Mouse (Mus musculus) spleen, adult 2 months (tissue): ENCODE measurements around the gene Tcf7l2. TPM values are rescaled to one million over a fixed set of nuclear protein-coding genes. Genes with fewer than 3 reads are reported as not detected.

Experiments used
- DNase-seq, 2 experiments: peaks; one replicate each; pipeline versions ENCODE4 v3.0.0 to v3.0.0-alpha.2; 2012 to 2021; ENCODE audit warnings: low spot score in 2 of 2, low read depth in 1 of 2
- H3K27ac ChIP-seq: fragments of 200-500 bp; 2 replicates; pipeline ENCODE4 v1.5.1; 2012; ENCODE audit warnings: low read length, inconsistent platforms; ENCODE audit not compliant: insufficient read depth
- H3K27me3 ChIP-seq: fragments of 200-500 bp; 2 replicates; pipeline ENCODE4 v1.6.1; 2012; ENCODE audit warnings: mild to moderate bottlenecking, moderate library complexity, low read length, inconsistent platforms; ENCODE audit not compliant: control insufficient read depth, insufficient read depth
- H3K36me3 ChIP-seq: fragments of 200-500 bp; 2 replicates; pipeline ENCODE4 v1.6.1; 2012; ENCODE audit warnings: mild to moderate bottlenecking, low read length, inconsistent platforms; ENCODE audit not compliant: control insufficient read depth, insufficient read depth
- H3K4me1 ChIP-seq: fragments of 200-500 bp; 2 replicates; pipeline ENCODE4 v1.6.1; 2011; ENCODE audit warnings: inconsistent platforms; ENCODE audit not compliant: control insufficient read depth, insufficient read depth, insufficient read length
- H3K4me3 ChIP-seq: fragments of 200-500 bp; 2 replicates; pipeline ENCODE4 v1.5.1; 2011; ENCODE audit warnings: mild to moderate bottlenecking, inconsistent platforms; ENCODE audit not compliant: insufficient read depth, insufficient read length; ENCODE audit errors: extremely low read depth
- CTCF ChIP-seq: fragments of 200-500 bp; IDR thresholded peaks from 2 replicates; pipeline ENCODE4 v1.5.1; 2011; ENCODE audit warnings: mild to moderate bottlenecking, inconsistent platforms; ENCODE audit not compliant: insufficient read depth, insufficient read length, insufficient replicate concordance; ENCODE audit errors: extremely low read depth
- POLR2A ChIP-seq: fragments of 200-500 bp; IDR thresholded peaks from 2 replicates; pipeline ENCODE4 v1.6.1; 2011; ENCODE audit warnings: low read depth, low read length, inconsistent platforms
- WGBS: fragments of 180-500 bp; shearing (Covaris S2); methylation state at CpG from one replicate; pipeline ENCODE4 v1.1.7; 2018; 5-methylcytosine and 5-hydroxymethylcytosine counted together
- polyA plus RNA-seq: library from polyadenylated mRNA; depleted of rRNA; stranded (reverse); fragments of >200 nt; gene quantifications from 2 replicates; pipeline ENCODE4 v1.2.3, GENCODE M21; 2012

The Tcf7l2 gene
- polyA plus RNA-seq, 1 experiment, result 11.3 TPM

DNA sequence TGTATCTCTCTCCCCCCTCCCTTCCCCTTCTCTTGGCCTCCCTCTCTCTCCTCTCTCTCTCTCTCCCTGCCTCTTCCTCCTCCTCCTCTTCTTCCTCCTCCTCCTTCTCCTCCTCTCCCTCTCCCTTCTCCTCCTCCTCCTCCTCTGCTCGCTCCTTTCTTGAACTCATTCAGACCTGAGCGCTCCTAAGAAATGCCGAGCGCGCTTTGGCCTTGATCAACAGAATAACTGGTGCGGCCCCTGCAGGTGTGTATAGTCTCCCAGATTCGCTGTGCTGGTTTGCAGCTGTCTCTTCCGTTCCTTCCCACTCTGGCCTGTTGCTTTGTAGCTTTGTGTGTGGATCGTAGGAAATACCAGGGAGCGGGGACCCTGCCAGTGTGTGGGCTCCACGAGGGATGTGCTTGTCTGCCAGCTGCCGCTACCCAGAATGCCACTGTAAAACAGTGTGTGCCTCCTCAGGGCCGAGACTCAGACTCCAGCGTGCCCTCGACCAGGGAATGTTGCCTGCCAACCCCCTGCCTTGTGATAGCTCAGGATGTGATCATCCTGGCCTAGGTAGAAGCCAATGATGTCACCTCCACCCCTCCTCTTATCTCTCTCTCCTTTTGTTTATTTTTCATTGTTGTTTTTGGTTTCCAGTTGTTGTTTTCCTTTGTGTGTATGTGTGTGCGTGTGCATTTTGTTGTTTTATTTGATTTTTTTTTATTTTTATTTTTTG is 184.3 kb downstream of the Tcf7l2 start:
- 90% methylated on average over 16 of the region's 16 CpGs for WGBS
- DNase-seq, result no peak
- no peaks in the 10 kb centered on the region for H3K4me1 ChIP-seq
- H3K27me3 ChIP-seq, result no peaks in the 10 kb centered on the region
- TF ChIP-seq CTCF, result no peak
- no peak for TF ChIP-seq POLR2A
- no peaks in the 10 kb centered on the region for H3K36me3 ChIP-seq
- no peak overlapping the region for H3K4me3 ChIP-seq
- no peak overlapping the region for H3K27ac ChIP-seq

DNA sequence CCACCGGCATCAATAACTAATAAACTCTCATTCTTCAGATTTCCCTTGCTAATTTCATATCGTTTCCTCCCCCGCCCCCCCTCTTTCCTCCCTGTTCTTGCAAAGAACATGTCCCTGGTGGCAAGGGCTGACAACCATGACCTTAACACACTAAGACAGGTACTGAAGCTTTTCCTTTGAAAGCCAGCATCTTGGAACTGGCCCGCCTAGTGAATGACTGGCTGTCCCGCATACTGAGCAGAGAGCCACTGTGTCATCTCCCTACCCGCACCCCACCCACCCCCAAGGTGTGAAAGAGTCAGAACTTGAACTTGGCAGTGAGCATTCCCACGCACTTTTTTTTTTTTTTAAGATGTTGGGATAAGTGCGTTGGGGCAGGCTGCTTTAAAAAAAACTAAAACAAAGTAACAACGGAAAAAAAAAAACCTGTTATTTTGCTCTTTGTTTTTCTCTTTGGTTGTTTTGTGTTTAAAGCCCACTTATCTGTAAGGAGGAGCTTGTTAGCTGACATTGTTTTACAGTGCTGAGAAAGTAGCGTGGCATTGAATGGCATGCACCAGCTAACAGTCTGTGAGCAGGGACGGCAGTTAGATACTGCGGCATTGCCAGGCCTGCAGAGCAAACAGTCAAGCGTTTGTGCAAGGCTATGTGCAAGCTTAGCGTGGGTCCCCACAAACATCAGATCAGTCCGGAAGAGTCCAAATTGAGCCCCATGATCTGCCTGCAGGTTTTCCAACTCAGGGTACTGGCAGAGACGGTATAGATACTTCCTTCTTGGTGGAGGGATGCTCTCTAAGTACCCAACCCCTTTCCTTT is 185.4 kb downstream of the Tcf7l2 start:
- no peak for DNase-seq
- no peaks in the 10 kb centered on the region for H3K4me1 ChIP-seq
- no peaks in the 10 kb centered on the region for H3K36me3 ChIP-seq
- no peak overlapping the region for H3K4me3 ChIP-seq
- TF ChIP-seq POLR2A (no peak), CTCF (no peak)
- 87% methylated on average over 16 of the region's 16 CpGs for WGBS
- H3K27me3 ChIP-seq, result no peaks in the 10 kb centered on the region
- no peak overlapping the region for H3K27ac ChIP-seq

DNA sequence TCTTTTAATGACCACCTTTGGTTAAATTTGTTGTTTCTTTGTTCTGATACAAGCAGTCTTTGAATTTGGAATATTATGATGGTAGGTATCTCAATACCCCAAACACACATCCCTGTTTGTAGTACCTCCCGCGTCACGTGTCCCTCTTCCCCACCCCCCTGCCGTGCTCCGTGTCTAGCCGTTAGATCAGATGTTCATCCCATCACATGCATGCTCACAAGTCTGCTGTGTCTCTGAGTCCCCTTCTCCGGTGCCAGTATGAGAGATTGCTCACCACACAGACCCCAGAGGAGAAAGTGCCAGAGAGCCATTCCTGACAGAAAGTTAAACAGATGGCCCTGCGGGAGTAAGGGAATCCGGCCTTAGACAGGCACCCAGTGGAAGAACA is 186.0 kb downstream of the Tcf7l2 start:
- no peaks in the 10 kb centered on the region for H3K27me3 ChIP-seq
- 95% methylated on average over 9 of the region's 9 CpGs for WGBS
- H3K36me3 ChIP-seq, result no peaks in the 10 kb centered on the region
- no peak overlapping the region for H3K4me3 ChIP-seq
- TF ChIP-seq CTCF (no peak), POLR2A (no peak)
- H3K4me1 ChIP-seq, result no peaks in the 10 kb centered on the region
- DNase-seq, result no peak
- no peak overlapping the region for H3K27ac ChIP-seq

DNA sequence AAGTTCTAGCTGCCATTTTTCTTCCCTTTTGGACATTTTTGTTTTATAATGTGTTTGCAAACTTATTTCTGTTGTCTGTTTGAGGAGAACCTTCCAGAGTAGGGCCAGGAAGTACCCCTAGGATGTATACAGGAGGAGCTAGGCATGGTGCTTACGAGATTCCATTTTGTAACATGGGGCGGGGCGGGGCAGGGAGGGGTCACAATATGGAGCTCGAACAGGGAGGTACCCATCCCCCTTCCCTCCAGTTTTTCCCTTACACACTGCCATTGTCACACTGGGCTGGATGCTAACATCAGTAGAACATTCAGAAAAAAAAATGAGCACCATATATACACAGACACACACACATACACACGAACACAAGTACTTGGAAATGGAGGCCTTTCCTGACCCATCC is 187.1 kb downstream of the Tcf7l2 start:
- Histone ChIP-seq H3K27ac (no peak overlapping the region), H3K4me3 (no peak overlapping the region), H3K36me3 (no peaks in the 10 kb centered on the region), H3K4me1 (no peaks in the 10 kb centered on the region), H3K27me3 (no peaks in the 10 kb centered on the region)
- DNase-seq, result no peak
- TF ChIP-seq POLR2A (no peak), CTCF (no peak)
- 92% methylated on average over 5 of the region's 5 CpGs for WGBS

DNA sequence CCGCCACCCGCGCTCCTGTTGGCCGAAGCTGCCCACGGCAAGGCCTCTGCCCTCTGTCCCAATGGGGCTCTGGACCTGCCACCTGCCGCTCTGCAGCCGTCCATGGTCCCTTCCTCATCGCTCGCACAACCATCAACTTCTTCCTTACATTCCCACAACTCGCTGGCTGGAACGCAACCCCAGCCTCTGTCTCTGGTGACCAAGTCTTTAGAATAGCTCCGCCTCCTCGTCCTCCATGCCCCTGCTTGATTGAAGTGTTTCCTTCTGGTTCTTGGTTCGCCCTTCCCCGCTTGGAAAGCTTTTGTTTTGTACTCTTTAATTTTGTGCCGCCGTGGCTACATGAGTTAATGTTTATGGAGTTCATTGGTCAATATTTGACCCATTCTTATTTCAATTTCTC is 190.0 kb downstream of the Tcf7l2 start:
- TF ChIP-seq CTCF (no peak), POLR2A (no peak)
- Histone ChIP-seq H3K27ac (no peak overlapping the region), H3K4me3 (no peak overlapping the region), H3K4me1 (no peaks in the 10 kb centered on the region), H3K36me3 (no peaks in the 10 kb centered on the region), H3K27me3 (no peaks in the 10 kb centered on the region)
- 98% methylated on average over 17 of the region's 17 CpGs for WGBS
- DNase-seq, result no peak

DNA sequence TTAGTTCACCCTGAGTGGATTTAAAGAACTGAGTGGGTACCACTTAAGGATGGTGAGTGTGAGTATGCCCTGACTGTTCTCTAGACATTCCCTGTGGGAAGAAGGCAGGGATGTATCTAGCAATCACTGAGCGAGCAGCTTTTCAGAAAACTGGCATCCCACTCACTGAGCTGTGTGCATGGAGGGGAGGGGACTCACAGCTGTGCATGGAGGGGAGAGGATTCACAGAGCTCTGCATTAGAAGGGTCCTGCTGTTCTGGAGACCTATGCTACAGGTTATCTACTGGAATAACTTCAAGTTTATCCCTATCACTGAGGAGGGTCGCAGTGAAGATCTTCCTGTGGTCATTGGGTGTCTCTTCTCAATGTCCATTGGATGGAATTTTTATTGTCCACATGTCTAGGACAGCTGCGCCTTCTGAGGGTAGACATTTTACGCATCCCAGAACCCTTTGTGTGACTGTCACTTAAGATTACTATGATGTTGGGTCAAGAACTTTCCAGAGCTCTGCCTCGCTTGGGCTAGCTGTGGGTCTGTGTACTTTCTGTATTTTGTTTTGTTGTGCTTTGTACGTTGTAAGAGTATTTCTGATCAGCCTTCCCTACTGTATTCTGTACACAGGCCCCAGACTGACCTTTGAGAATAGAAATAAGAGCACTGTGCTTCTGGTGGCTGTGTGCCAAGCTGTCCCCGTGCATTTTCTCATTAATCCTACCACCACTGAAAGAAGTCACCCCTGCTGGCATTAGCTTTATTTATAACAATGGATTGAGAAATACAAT is 192.5 kb downstream of the Tcf7l2 start:
- H3K36me3 ChIP-seq, result no peaks in the 10 kb centered on the region
- no peak overlapping the region for H3K27ac ChIP-seq
- TF ChIP-seq CTCF (no peak), POLR2A (no peak)
- no peak for DNase-seq
- H3K27me3 ChIP-seq, result no peaks in the 10 kb centered on the region
- H3K4me3 ChIP-seq, result no peak overlapping the region
- WGBS, result 88% methylated on average over 7 of the region's 7 CpGs
- no peaks in the 10 kb centered on the region for H3K4me1 ChIP-seq

DNA sequence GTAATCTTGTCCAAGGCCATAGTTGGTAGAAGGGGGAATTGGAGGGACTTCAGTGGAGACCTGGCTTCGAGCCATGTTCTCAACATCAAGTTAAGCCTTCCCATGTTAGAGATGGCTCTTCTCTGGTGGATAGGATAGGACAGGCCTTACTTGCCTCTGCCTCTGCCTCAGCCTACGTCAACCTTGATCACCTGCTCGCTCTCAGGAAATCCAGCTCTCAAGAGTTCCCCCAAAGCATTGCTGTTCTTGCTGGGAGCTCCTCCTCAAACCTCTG is 193.0 kb downstream of the Tcf7l2 start:
- no peak overlapping the region for H3K4me3 ChIP-seq
- TF ChIP-seq CTCF (no peak), POLR2A (no peak)
- no peaks in the 10 kb centered on the region for H3K27me3 ChIP-seq
- no peaks in the 10 kb centered on the region for H3K36me3 ChIP-seq
- no peak for DNase-seq
- 83% methylated on average over 3 of the region's 3 CpGs for WGBS
- H3K27ac ChIP-seq, result no peak overlapping the region
- no peaks in the 10 kb centered on the region for H3K4me1 ChIP-seq
